Mouse (Mus musculus): ENCODE results near the gene Plac9a. TPM values are rescaled to one million over a fixed set of nuclear protein-coding genes. Genes with fewer than 3 reads are reported as not detected.
A peak's percentile ranks its signal among the peaks of the same experiment; 100 is the strongest.
"Not testable (repeated sequence)": the region's sequence is repeated elsewhere in the genome, so short reads cannot be mapped to it uniquely, and the experiment has no call there.

Gene Plac9a
- total RNA-seq, 2 experiments from 2014 or later = not detected

GRCm38 (mm10) chr14:25866832-25867231, 36.1 kb downstream of the Plac9a start:
- intact Hi-C loops (cut with DNase I) = no loop called here
- peak in 1 of 2 experiments; percentile 53 for DNase-seq (ENCODE audit: low spot score in 2 of 2)

GRCm38 (mm10) chr14:25866384-25866783, 36.5 kb downstream of the Plac9a start:
- DNase-seq (ENCODE audit: low spot score in 2 of 2) = no peak
- intact Hi-C loops (cut with DNase I) = no loop called here

- intact Hi-C loops (cut with DNase I) = no loop called here
- DNase-seq (ENCODE audit: low spot score in 2 of 2) = peak in 1 of 2 experiments; percentile 67
These were observed 37.6 kb downstream of the Plac9a start for GRCm38 (mm10) chr14:25865251-25865650.

DNA sequence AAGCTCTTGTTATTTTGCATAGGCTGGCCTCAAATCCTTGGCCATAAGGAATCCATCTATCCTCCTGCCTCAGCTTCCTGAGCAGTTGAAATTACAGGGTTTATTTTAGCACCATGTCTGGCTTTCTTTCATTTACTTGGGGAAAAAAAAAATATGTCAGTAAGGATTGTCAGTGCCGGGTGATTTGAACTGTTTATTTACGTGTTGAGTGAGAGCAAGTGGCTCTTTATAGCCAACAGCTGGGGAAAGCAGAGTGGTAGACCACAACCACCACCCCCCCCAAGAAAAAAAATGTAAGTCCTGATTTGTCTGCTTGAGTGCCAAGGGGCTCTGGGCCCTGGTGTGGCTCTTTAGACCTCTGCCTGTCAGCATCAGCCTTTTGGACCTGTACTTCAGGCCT, 39.2 kb downstream of the Plac9a start:
- DNase-seq (ENCODE audit: low spot score in 2 of 2) = no peak
- intact Hi-C loops (cut with DNase I) = no loop called here

DNA sequence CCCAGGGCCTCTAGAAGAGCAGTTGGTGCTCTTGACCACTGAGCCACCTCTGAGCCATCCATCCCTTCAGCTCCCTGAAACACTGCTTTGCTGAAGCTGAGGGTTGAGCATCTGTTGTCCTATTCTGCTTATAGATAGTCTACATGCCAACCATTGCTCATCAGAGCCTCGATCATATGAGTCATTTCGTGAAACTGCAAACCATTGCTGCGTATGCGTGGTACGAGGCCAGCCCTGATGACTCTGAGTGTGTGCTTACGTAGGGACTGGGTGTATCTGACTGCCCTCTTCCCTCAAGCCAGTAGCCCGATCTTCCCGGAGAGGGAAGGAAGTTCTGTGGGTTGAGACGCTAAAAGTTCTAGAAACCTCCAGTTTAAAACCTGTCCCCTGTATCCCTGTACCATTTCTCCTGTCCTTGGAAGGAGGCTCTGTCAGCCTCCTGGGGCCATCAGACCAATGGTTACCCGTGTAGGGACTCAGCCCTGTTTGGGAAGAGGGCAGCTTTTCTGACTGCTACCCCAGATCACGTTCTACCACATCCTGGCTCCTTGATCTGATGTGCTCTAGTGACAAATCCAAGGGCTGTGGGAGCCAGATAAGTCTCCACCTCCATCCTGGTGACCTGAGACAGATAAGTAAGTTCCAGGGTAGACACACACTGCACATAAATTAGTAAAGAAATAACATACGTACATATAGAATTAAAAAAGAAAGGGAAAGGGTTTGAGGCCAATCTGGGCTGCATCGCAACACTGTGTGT, 40.9 kb downstream of the Plac9a start:
- DNase-seq (ENCODE audit: low spot score in 2 of 2) = peak in 1 of 2 experiments; percentile 58
- intact Hi-C loops (cut with DNase I) = no loop called here

GRCm38 (mm10) chr14:25857940-25858339, 45.0 kb downstream of the Plac9a start:
- no peak for DNase-seq (ENCODE audit: low spot score in 2 of 2)
- intact Hi-C loops (cut with DNase I) = no loop called here

DNA sequence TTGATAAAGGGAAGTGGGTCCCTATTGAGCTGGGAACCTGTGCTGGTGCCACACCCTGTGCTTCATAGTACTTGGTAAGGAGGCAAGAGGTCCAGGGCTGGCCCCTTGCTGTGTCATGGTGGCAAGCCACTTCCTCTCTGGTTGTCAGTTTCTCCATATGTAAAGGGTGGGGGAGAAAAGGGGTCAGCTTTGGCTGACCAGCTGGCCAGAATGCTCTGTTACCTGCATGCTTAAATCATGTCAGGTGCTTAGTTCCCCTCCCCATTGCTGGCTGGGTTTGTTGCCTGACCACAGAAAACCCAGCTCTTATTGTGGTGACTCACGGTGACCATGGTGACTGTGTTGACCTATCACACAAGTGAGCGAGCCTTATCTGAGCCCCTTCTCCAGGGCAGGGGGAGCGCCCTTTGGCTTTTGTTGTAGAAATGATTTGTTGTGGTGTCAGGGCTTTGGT, 45.7 kb downstream of the Plac9a start:
- DNase-seq (ENCODE audit: low spot score in 2 of 2) = no peak
- intact Hi-C loops (cut with DNase I) = no loop called here

- intact Hi-C loops (cut with DNase I) = no loop called here
- DNase-seq (ENCODE audit: low spot score in 2 of 2) = no peak
These were observed 47.5 kb downstream of the Plac9a start for GRCm38 (mm10) chr14:25855241-25855885.

DNA sequence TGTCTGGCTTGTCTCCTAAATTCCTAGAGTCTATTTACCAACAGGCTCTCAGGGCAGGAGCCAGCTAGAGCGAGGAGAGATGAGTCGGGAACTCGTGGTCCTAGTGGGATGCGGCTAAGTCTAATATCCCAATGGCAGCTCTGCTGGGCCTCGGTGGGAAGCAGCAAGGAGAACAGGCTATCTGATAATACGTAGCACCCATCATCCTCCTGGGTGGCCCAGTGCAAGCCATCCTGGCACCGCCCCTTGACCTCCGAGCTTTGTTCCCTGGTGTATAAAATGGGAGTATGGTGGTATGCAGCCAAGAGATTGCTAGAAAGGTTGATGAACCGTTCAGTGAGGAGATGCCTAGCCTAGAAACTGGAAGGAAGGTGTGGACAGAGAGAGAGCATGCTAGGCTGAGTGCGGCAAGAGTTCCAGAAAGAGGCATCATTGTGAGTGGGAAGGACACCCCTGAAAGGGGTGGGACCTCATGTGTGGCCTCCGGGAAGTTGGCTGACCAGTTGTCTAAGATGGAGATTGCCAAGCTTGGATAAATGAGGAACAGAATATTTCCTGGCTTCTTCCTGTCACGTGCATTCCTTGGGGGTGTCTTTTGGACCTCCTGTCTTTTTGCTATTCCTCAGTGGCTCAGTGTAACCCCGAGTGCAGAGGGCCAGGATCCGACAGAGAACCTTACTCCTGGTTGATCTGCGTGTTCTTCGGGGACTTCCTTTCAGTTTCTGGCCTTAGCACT, 49.0 kb downstream of the Plac9a start:
- no peak for DNase-seq (ENCODE audit: low spot score in 2 of 2)
- intact Hi-C loops (cut with DNase I) = no loop called here

- intact Hi-C loops (cut with DNase I) = no loop called here
- DNase-seq (ENCODE audit: low spot score in 2 of 2) = no peak
These were observed 49.6 kb downstream of the Plac9a start for GRCm38 (mm10) chr14:25853295-25853694.

- DNase-seq (ENCODE audit: low spot score in 2 of 2) = peak; percentile 23 to 81
- intact Hi-C loops (cut with DNase I) = no loop called here
These were observed 50.8 kb downstream of the Plac9a start for GRCm38 (mm10) chr14:25852121-25852561.

DNA sequence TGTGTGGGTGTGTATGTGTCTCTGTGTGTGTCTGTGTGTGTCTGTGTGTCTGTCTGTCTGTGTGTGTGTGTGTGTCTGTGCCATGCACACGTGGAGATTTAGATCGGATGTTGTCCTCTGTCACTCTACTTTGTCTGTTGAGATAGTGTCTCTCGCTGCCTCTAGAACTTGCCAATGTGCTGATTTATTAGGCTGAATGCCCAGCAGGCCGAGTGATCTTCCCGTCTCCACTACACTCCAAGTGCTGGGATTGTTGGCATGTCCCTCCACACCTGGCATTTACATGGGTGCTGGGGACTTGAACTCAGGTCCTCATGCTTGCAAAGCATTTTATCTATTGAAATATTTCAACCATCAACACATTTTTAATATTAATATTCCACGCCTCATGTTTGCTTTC, 51.7 kb downstream of the Plac9a start:
- DNase-seq (ENCODE audit: low spot score in 2 of 2) = no peak
- intact Hi-C loops (cut with DNase I) = no loop called here

- DNase-seq (ENCODE audit: low spot score in 2 of 2) = no peak
These were observed 52.5 kb downstream of the Plac9a start for GRCm38 (mm10) chr14:25850433-25850832.

GRCm38 (mm10) chr14:25848708-25849107, 54.2 kb downstream of the Plac9a start:
- intact Hi-C loops (cut with DNase I); DNase-seq (ENCODE audit: low spot score in 2 of 2): not testable (repeated sequence)

More at GRCm38 (mm10) chr14:25850433-25850832, 52.5 kb downstream of the Plac9a start:
- intact Hi-C loops (cut with DNase I) = no loop called here

DNA sequence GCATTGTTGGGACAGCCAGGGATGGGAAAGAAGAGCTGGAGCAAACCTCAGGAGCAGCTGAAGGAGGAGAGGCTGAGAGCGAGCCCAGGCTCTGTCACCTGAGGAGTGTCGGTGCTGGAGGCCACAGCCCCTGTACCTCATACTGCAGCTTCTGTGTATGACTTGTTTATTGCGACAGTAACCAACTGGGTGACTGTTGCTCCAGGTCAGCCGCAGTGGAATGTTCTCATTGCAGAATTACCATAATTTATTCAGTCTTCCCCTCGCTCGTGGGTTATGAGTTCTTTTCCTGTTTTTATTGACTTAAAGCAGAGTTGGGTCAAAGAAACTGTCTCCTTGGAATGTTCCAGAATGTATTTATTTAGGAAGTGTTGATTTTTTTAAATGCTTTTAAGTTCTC, 54.7 kb downstream of the Plac9a start:
- DNase-seq (ENCODE audit: low spot score in 2 of 2) = no peak
- intact Hi-C loops (cut with DNase I) = no loop called here

DNA sequence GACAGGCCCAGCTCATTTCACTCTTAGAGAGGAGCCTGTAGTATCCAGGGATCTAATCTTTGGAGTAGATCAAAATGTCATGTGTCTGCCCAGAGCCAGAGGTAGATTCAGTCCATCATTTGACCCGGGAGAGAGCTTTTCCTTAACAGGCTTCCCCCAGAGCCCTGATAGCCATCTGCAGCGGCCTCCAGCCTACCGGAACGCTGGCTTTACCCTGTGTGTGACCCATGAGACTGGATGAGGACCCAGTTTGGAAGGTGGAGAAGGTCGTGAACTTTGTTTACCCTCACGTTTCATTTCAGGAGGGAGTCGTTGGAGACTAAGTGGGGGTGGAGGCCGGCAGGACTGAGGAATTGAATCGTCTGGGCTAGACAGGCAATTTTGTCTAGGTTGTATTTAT, 55.2 kb downstream of the Plac9a start:
- intact Hi-C loops (cut with DNase I) = no loop called here
- no peak for DNase-seq (ENCODE audit: low spot score in 2 of 2)

GRCm38 (mm10) chr14:25846516-25846915, 56.4 kb downstream of the Plac9a start:
- no peak for DNase-seq (ENCODE audit: low spot score in 2 of 2)
- intact Hi-C loops (cut with DNase I) = no loop called here

DNA sequence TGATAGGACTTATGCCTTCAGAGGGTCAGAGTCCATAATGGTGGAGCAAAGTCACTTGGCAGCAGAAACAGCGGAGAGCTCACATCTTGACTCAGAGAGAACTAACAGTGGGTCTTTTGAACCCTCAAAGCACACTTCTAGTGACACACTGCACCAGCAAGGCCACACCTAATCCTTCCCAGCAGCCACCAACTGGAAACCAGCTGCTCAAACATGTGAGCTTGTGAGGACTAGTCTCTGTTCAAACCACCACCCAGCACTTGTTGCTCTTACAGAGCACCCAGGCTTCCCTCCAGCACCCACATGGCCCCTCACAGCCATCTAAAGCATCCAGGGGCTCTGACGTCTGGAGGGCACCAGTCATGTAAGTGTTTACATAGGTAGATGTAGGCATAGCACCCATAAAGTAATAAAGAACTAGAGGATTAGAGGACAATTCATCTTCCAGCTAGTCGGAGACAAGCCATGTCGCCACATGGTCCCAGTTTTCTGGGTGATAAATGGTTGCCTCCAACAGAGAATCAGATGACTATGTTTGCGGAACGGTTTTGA, 57.0 kb downstream of the Plac9a start:
- DNase-seq (ENCODE audit: low spot score in 2 of 2) = no peak
- intact Hi-C loops (cut with DNase I) = no loop called here

GRCm38 (mm10) chr14:25844372-25844771, 58.5 kb downstream of the Plac9a start:
- intact Hi-C loops (cut with DNase I) = no loop called here
- DNase-seq (ENCODE audit: low spot score in 2 of 2) = no peak

DNA sequence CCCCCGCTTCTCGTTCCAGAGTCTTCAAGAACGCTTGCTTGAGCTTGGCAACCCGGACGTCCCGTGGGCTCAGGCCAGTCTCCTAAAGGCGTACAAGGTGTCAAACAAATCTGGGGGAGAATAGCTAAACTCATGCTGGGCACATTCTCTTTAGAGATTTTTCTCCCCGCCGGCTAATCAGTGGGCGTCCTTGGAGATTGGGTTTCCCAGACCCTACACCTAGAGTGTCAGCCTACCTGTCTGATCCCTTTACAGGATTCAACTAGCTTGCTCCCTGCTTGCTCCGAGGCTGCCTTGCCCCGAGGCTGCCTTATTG, 60.3 kb downstream of the Plac9a start:
- intact Hi-C loops (cut with DNase I) = no loop called here
- DNase-seq (ENCODE audit: low spot score in 2 of 2) = no peak
